Mouse (Mus musculus) spleen, adult 2 months (tissue): Measurements from ENCODE around the gene Prcd.

Experiments
- CTCF ChIP-seq: fragments of 200-500 bp; IDR thresholded peaks from 2 replicates; pipeline ENCODE4 v1.5.1; 2011; ENCODE audit warnings: mild to moderate bottlenecking, inconsistent platforms; ENCODE audit not compliant: insufficient read depth, insufficient read length, insufficient replicate concordance; ENCODE audit errors: extremely low read depth
- POLR2A ChIP-seq: fragments of 200-500 bp; IDR thresholded peaks from 2 replicates; pipeline ENCODE4 v1.6.1; 2011; ENCODE audit warnings: low read depth, low read length, inconsistent platforms

DNA sequence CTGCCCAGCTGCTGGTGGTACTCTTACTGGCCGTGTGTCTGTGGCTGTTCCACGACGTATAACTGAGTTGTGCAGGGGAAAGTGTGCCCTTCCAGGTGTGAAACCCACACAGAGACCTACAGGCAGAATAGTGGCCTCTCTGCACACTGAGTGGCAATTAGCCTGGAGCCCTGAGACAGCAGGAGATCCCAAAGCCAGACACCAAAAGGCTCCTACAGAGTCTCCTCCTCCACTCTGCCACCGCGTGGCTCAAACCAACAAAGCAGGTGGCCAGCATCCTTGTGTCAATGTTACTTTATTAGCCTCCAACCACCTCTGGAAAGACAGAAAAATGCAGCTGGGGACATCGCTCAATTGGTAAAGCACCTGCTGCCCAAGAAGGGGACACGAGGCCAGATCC is 15.5 kb downstream of the Prcd start:
- TF ChIP-seq POLR2A (no peak), CTCF (no peak)
